Mouse (Mus musculus) spleen, postnatal 36 days (tissue): ENCODE data around the gene Ldb2.

ENCODE experiments used
- DNase-seq, 2 experiments: peaks; one replicate each; pipeline ENCODE4 v3.0.0; 2022; ENCODE audit warnings: low spot score in 2 of 2, mixed read lengths in 1 of 2

Gene Ldb2

GRCm38 (mm10) chr5:44719872-44720271, 79.6 kb downstream of the Ldb2 start:
- no peak for DNase-seq

GRCm38 (mm10) chr5:44714508-44714907, 85.0 kb downstream of the Ldb2 start:
- no peak for DNase-seq

DNA sequence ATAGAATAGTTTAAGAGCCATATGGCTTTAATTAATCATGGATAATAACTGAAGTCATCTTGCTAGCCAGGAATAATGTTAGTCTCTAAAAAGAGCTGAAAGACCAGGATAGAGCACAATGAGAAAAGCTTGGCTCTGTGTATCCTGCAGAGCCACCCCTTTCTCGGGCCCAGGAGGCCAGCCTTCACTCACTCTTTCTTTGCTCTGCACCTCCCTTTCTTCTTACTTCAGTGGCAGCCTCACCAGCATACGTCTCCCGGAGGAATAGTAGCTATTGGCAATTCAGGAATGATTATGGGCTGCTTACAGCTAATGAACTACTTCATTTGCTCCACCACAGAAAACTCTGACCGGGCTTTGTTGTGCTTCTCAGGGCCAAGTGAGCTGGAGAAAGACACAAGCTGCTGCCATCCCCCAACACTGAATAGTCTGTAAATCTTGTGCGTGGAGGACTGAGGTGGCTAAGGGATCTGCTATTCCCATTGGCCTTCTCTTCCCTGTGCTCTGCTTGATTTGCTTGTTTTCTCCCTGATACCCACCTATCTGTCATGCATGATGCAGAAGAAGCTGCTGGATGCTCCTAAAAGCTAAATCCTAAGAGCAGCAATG, 86.2 kb downstream of the Ldb2 start:
- no peak for DNase-seq

GRCm38 (mm10) chr5:44711211-44711610, 88.3 kb downstream of the Ldb2 start:
- DNase-seq: no peak

DNA sequence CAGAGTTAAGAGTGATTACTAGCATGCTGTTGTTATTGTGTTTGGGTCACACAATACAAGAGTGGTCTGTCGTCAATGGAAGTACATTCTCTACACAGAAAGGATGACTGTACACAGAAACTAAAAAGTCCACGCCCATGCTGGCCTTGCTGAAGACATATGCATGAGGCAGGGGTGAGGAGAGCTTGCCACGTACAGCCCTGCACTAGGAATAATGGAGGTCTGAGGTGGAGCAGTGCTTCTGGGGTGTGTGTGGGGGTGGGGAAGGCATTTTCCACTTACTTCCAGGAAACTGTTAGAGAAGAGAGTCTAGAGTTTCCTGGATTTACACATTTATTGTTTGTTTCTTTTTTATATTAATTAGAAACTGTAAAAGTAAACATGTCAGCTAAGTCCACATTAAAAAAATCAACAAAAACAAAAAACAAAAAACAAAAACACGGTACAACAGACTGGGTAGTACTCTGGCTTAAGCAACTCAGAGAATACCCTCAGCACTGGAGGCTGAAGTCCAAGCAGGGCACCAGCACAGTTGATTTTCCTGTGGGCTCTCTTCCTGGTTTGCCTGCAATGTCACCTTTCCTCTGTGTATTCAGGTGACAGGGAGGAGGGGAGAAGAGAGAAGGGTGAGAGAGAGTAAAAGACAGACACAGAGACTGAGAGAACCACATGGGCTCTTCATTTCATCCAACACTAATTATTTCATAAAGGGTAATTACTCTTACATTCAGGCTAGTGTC, 89.2 kb downstream of the Ldb2 start:
- no peak for DNase-seq

- DNase-seq: no peak
Measured at GRCm38 (mm10) chr5:44709276-44709675, 90.2 kb downstream of the Ldb2 start.

DNA sequence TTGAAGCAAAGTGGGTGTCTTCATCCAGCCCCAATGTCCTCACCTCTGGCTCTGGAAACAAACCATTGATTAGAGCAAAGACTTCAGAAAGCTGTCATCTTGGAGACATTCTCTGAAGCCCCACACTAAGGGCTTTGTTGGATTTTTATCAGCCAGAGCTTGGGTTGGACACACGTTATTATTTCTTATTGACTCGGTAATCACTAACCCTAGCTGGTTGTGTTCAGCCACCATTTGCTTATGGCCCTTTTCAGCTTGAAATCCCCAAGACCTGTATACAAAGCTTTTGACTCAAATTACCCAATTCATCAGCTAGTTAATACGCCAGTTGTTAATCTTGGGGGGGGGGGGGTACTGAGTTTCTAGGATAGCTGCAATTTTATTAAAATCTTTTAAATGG, 91.5 kb downstream of the Ldb2 start:
- DNase-seq: no peak

- DNase-seq: no peak
Measured at GRCm38 (mm10) chr5:44706997-44707698, 92.3 kb downstream of the Ldb2 start.

DNA sequence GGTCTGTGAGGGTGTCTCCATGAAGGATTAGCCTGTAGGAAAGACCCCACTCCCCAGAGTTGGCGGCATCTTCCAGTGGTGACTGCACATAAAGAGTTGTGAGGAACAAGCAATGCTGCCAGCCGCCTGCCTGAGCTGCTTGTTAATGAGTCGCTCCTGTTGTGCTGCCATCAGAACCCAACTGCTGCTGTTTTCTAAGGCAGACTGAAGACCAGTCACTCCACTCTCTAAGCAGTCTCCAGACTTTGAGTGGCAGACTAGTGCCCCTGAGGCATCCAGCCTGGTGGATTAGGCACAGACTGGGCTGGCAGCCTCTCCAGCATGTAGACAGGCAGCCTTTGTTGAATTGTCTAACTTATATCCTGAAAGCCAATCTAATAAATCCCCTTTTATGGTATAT, 101.5 kb downstream of the Ldb2 start:
- DNase-seq: no peak

DNA sequence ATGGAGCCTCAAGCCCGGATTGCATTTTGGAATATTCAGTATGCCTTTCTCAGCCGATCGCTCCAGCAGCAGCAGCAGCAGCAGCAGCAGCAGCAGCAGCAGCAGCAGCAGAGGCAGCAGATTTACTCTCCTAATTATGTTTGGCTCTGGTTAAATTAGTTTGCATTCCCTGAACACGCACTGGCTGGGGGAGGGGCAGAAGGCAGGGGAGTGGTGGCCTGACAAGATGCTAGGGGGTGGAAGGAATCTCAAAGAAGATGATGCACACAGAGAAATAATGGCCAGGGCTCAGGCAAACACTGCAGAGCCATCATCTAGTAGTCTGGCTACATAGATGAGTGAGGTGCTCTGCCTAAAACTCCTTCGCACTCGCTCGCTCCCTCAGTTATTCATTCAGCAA, 102.9 kb downstream of the Ldb2 start:
- no peak for DNase-seq

GRCm38 (mm10) chr5:44693674-44694073, 105.8 kb downstream of the Ldb2 start:
- DNase-seq: no peak

GRCm38 (mm10) chr5:44686344-44686743, 113.1 kb downstream of the Ldb2 start:
- no peak for DNase-seq

DNA sequence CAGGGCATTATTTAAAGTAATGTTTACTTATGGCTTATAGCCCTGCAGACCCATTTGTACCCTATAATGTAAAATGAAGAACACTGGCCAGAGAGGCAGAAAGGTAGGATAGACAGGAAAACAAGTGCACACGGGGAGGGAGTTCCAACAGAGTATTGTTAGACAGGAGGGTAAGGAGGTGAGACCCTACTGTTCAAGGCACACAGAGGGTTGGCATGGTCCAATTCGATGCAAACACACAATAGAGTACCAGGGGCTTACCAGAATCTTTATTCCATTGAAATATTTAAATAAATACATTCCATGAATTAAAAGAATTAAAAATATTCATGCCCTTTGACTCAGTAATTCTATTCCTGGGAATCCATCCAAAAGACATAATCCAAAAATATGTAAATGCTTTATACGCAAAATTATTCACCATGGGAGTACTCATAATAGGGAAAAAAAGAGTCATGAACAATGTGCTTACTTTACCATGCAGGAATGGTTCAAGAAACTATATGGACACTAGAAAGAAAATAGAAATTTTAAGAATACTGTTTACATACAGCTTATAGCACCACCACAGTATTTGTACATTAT, 118.3 kb downstream of the Ldb2 start:
- no peak for DNase-seq

GRCm38 (mm10) chr5:44677814-44678213, 121.7 kb downstream of the Ldb2 start:
- no peak for DNase-seq

GRCm38 (mm10) chr5:44676145-44676754, 123.2 kb downstream of the Ldb2 start:
- DNase-seq: no peak

GRCm38 (mm10) chr5:44670336-44670735, 129.1 kb downstream of the Ldb2 start:
- no peak for DNase-seq

- DNase-seq: no peak
Measured at GRCm38 (mm10) chr5:44667907-44668306, 131.6 kb downstream of the Ldb2 start.

- DNase-seq: no peak
Measured at GRCm38 (mm10) chr5:44667383-44667782, 132.1 kb downstream of the Ldb2 start.

DNA sequence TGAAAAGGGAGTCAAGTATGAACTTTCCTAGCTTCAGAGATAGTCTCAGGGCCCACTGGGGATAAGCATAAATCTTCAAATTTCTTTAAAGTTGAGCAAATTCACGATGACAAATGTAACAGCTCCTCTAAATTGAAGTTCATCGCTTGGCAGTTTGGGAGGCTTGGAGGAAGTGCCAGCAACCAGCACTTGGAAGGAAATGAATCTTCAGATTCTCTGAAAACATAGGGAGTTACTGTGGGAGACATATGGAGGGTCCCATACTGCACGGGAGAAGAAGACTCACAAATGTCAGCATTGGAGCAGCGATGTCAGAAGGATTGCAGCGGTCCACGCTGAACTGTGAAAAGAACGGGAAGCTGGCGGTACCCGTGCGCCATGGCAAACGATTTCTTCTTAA, 139.8 kb downstream of the Ldb2 start:
- DNase-seq: no peak

- no peak for DNase-seq
Measured at GRCm38 (mm10) chr5:44656707-44657106, 142.8 kb downstream of the Ldb2 start.

GRCm38 (mm10) chr5:44654403-44654802, 145.1 kb downstream of the Ldb2 start:
- no peak for DNase-seq

DNA sequence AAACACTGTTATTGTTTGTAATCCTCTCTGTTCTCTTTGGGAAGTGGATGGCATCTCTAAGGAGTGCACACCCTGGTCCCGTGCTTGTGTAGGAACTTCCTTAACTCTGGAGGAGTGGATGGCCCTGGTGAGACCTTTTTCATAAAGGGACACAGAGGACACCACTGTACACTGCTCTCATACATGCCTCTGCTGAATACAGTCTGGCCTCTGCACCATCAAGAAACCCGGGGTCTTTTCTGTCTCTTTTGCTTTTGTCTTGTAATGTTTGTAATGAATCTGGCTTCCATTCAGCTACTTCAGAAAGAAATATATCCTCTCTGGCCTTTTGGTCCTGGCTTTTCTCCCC, 152.7 kb downstream of the Ldb2 start:
- no peak for DNase-seq
